Mouse (Mus musculus) cerebellum, adult 9-10 months (tissue): ENCODE measurements around the gene Fbxo48.

Source experiments
- DNase-seq: peaks from one replicate; pipeline ENCODE4 v3.0.0; 2022

The Fbxo48 gene

DNA sequence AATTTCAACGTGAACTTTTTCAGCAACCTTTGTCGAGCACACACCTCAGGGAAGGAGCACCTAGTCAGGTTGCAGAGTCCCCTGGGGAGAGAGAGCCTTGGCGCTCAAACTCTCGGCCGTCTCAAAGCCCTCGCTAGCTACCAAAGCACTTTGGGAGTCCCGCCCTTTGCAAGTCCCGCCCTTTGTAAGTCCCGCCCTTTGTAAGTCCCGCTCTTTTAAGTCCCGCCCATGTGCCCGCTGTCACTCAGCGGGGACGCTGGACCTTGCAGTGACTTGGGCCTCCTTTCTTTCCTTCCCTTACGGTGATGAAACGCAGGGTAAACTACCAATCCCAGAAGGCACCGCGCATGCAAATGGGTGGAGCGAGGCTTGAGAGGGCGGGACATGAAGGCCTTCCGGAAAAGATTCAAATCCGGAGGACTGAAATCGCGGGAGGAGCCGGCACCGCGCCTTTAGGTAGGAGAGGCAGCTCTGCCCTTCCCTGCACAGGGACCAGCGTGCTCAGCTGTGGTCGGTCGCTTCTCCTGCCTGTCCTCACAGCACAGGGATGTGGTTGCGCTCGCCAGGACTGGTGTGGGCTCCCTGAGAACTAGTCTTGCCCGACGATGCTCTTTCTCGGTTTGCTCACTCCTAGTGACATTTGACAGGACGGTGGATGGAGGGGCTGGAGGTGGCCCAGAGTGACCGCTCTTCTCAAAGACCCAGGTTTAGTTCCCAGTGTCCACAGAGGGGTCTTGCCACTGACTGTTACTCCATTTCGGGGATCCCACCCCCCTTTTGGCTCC, at the start of gene Fbxo48:
TSS of gene Fbxo48 (plus strand) at position 400 of the 785 bp plus-strand sequence.
- peak; percentile 98 for DNase-seq

DNA sequence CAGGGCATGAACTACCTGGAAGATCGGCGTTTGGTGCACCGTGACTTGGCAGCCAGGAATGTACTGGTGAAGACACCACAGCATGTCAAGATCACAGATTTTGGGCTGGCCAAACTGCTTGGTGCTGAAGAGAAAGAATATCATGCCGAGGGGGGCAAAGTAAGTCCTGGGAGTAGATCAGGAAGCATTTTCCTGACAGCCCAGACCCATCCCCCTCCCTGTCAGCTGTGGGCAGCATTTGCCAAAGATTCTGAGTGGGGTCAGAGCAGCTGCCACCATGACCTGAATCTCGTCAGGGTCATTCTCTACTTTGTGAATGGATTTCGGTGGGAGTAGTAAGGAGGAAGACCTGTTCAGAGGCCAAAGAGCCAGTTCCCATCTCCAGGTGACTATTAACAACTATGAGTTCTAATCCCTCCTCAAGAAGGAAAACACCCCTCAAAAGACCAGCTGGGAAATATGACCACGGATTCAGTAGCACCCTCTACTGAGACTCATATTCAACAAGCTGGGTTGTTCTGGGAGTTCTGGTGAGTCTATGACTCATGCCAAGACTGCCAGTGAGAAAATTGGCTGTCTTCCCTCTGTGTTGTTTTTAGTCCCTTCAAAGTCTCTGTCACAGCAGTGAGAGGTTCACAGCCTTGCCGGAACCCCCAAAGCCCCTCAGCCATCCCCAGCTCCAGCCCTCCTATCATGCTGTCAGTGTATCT, 46.7 kb upstream of the Fbxo48 start:
- DNase-seq: no peak

GRCm38 (mm10) chr11:16905012-16905332, 46.2 kb upstream of the Fbxo48 start:
- no peak for DNase-seq

GRCm38 (mm10) chr11:16906530-16906929, 44.6 kb upstream of the Fbxo48 start:
- DNase-seq: no peak

DNA sequence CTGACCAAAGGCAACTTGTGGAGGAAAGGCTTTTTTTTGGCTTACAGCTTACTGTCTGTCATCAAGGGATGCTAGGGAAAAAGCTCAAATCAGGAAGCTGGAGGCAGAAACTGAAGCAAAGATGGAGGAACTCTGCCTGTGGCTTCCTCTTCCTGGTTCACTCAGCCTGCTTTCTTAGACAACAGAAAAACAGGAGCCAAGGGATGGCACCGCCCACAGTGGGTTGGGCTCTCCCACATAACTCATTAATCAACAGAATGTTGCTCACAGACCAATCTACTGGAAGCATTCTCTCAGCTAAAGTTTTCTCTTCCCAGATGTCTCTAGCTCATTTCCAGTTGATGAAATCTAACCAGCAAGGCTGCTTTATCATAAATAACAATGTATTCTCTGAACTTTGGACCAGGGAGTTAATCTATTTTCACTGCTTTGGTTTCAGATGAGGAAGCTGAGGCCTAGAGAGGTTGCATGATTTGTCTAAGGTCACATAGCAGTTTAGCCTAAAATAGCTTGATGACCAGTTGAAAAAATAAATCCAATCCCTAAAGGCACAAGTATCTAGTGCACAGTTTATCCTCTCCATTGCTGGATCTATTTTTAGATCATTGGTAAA, 43.6 kb upstream of the Fbxo48 start:
- no peak for DNase-seq

DNA sequence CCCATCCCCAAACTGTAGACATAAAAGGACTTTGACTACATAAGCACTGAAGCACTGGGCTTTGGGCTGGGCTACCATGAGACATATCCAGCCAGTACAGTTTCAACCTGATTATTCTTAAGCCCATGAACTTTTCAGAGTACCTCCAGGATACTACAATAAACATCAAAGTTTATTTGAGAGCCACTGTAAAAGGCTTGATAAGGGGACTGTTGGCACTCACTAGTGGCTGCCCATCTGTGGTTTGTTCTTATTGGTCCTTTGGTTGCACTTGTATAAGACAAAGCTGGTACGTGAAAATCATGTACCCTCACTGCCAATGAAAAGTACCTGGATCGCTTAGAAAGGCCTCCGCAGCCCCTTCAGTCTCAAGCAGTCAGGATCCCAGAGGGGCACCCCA, 36.4 kb upstream of the Fbxo48 start:
- DNase-seq: no peak

DNA sequence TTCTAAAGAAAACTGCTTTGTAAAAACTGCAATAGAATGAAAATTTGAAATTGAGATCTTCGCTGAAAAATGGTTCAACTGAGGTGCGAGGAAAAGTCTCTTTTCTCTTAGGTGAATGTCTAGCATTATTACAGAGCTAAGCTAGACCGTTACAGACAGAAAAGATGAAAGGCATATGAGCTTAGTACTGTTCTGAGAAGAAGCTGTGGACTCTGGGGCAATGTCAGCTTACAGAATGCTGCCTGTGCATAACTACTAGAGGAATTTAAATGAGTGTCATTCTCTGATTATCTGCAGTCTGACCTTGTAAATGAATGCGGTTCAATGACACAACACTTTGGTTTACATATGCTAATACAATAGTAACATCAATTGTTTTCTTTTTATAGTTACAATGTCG, 35.3 kb upstream of the Fbxo48 start:
- no peak for DNase-seq

DNA sequence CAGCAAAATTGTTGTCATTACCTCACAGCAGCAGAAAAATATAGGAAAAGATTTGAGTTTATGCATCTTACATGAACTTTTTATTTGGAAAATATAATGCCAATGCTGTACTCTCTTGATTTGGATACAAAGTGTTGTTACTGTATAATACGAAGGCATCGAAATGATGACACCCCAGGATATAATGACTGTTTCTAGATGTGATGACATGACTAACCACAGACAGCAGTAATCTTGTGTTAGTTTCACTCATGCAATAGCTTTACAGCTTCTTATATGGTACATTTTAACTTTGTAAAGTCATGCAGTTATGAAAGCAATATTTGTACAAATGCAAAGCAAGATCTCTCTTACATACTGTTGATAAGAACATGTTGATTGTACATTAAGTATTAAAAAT, 33.7 kb upstream of the Fbxo48 start:
- DNase-seq: no peak

DNA sequence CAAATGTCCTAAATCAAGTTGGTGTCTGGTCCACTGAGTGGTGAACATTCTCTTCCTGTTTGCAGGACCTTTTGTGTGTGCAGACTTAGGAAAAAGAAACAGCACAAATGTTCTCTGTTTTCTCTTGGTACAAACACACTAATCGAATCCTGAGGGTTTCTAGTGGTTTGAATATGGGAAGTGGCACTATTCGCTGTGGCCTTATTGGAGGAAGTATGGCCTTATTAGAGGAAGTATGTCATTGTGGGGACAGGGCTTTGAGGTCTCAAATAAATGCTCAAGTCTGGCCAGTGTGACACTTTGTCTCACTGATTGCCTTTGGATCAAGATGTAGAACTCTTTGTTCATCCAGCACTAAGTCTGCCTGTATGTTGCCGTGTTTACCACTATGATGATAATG, 19.0 kb upstream of the Fbxo48 start:
- DNase-seq: no peak

DNA sequence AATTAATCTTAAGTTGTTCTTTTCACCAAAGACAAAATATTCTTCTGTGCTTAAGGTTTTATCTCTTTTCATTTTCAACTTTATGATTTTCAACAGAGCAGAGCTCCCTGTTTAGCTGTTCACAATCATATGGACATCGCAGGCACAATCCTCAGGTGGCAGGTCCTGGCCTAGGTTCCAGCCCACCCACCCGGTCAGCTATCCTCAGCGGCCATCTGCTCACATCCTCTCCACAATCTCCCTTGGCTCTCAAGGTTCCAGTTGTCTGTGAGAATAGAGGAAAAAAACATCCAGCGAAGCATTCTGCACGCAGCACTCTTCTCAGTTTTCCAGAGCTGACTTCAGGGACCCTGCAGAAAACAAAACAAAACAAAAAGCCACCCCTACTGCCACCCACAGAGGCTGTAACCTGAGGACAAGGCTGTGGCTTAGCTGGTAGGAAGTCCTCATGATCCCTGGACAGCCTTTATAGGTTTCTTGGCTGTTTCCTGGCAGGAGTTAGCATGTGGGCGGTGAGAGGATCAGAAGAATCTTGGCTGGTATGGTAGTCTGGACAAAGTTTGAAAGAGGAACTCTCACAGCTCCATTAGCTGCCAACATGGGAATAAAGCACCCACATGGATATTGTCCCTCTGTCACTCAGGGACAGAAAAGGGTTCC, 15.5 kb upstream of the Fbxo48 start:
- no peak for DNase-seq

DNA sequence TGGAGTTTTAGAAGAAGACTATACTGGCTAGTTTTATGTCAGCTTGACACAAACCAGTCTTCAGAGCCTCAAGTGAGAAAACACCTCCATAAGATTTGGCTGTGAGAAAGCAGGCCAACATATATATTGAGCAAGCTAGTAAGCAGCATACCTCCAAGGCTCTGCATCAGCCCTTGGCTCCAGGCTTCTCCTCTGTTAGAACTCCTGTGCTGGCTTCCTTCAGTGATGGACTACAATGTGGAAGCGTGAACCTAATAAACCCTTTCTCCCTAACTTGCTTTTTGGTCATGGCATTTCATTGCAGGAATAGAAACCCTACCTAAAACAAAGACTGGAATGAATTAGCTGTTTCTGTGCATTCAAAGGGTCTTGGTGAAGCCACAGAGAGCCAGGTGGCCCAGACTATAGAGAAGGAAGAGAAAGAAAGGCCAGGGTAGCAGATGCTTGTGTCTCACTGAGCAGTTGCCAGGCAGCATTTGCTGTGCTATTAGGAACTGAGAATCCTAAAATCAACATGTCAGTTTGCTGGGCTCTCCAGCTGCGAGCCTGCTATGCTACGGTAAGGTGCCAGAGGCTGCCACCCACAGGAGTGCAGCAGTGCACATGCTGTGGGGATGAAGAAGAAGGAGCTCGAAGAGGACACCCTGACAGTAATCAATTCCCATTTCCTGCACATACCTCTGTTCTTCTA, 9.9 kb upstream of the Fbxo48 start:
- no peak for DNase-seq

DNA sequence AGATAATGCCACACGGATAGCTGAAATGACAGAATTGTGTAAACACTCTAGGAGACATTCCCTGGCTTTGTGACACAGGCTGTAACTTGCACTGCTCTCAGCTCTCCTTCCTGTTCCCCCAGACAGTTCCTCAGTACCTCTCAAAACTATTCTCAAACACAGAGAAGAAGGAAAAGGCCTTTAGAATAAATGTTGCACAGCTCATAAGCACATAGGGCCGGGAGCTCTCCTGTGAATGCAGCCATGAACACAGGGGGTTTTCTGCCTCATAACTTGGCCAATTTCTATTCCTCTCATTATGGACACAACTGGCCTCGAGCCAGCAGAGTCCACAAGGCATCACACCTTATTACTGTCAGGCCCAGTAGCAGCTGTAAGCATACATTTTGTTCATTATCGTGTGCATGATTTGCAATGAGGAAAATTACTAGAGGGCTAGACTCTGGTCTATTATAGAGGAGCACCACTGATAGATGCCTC, 9.2 kb upstream of the Fbxo48 start:
- no peak for DNase-seq

DNA sequence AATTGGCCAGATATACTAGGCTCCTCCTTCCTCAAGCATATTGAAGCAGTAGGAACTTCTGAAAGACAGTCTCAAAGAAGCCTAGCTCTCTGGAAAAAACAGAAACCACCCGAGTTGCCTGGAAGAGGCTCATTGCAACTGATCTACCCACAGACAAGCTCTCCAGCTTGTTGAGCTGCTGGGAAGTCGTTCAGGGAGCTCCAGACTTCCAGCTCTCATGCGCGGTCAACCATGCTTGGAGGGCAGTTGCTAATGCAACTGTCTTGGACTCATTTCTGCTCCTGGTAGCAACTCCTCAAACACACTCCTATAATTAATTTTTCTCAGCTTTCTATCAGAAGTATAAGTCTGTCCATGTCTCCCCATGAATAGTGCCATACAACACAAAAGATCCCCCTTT, 8.2 kb upstream of the Fbxo48 start:
- DNase-seq: no peak

GRCm38 (mm10) chr11:16948756-16949155, 2.4 kb upstream of the Fbxo48 start:
- no peak for DNase-seq

DNA sequence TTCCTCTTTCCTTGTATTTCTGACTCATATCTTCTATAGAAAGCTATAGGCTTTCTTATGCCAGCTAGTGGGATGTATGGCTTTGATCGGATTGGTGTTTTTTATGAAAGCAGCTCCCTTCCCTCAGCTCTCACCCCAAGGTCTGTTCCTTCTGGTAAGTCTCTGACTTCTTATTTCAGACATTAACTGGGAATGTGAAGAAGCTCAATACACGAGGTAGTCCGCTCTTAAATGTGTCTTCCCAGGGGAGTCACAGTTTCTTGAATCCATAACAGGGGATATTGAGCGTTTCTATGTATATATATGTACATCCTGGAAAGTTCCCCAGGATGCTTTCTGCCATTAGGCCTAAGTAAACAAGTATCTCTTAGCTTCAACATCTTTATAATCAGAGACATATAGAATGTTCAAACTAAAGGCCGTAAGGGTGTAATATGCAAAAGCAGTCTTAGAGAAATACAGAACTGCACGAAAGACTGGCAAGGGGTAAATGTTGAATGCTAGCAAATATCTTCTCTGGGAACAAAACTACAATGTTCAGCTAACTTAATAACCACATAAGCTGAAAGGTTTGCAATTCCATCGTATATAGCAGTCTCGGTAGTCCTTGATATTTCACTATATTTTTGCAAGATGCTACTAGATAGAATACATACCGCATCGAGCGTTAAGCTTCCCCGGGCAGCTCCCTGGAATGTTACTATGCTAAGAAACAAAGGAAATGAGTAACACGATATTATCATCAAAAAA, 774 bp upstream of the Fbxo48 start:
- no peak for DNase-seq

DNA sequence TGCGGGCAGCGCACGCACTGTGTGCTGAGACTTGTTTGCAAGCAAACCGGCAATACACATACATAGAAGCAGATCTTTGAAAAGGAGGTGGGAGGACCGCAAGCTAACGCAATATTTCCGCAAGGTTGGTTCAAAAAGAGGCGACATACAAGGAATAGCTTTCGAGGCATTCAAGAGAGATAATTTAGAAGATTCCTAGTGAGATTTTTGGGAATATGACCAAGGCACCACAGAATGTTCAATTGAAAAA, 511 bp downstream of the Fbxo48 start:
- DNase-seq: no peak

DNA sequence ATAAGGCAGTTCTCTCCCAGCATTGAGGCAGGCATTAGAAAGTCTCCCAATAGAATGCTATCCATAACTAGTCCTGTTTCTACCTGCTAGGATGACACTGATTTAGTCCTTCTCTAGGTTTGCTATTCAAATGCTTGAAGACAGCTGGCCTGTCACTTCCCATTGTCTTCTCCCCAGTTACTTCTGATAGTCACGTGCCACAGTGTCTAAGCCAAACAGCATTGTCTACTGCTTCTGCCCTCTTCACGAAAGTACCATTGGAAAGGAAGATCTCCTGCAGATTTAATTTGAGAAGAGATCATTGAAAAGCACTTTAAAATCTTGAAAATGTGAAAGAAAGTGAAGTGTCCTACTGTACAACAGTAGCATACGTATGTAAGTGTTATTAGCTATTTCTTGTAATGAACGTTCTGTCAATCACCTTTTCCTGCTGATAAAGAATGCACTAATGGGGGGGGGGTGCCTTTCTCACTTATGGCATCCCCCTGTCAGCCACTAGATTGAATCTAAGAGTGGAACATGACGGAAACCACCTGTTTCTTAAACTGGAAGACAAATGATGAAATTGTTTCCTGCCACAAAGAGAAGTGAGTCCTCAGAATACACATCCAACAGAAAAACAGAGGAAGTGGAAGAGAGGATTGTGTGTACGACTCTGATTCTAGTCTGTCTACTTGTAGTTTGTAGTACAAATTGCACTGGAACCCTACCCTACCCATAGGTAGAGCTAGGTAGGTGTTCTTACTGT, 5.1 kb downstream of the Fbxo48 start:
- DNase-seq: no peak

GRCm38 (mm10) chr11:16957030-16957429, 5.9 kb downstream of the Fbxo48 start:
- DNase-seq: no peak

- DNase-seq: no peak
Observed at GRCm38 (mm10) chr11:16958520-16958919, 7.3 kb downstream of the Fbxo48 start.

DNA sequence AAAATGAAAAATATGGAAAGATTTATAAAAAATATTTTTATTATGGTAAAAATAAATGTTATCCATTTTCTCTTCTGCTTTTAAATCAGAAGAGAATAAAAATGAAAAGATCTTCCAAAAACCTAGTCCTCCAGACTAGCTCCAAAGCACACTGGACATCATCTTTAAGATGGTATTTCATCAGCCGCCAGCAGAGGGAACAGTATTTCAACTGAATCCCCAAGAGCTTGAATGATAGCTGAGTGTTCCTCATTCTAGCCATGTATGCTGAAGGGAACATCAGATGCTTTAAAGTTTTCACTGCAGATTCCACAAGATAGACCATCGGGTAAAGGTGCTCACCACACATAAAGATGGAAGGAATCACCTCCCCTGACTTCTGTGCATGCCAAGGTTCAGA, 16.6 kb downstream of the Fbxo48 start:
- peak; percentile 49 for DNase-seq

GRCm38 (mm10) chr11:16969650-16970049, 18.5 kb downstream of the Fbxo48 start:
- no peak for DNase-seq

- DNase-seq: no peak
Observed at GRCm38 (mm10) chr11:16972027-16972426, 20.9 kb downstream of the Fbxo48 start.
